ENCODE assay signal across 14 mouse cellular contexts in the genomic region with DNA sequence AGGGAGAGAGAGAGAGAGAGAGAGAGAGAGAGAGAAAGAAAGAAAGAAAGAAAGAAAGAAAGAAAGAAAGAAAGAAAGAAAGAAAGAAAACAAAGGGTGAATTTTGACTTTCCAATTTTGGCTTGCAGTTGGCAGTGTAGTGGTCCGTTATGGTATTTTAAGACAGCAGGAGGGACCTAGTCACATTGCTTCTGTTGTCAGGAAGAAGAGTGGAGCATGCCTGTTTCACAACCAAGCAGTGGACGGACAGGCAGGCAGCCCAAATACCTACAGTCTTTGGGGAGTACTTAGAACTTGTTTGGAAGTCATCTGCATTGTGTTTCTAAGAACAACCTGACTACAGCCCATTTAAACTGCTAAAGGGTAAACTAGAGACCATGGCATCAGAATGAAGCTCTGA.
"Had no signal": no experiment of that assay in that cellular context is flagged by ENCODE, and none has a peak within 500 bp of the region (broad histone marks: within the 10 kb centered on the region; RNA-seq: fewer than 3 reads in every experiment).

No protein-coding gene starts in this region.

- H3K27ac ChIP-seq: limb, embryonic 13.5 days; liver, embryonic 14.5 days; midbrain, embryonic 15.5 days; neural tube, embryonic 12.5 days; stomach, embryonic 15.5 days had no signal

- H3K36me3 ChIP-seq: limb, embryonic 13.5 days; midbrain, embryonic 15.5 days; neural tube, embryonic 12.5 days; stomach, embryonic 15.5 days had no signal

- H3K27me3 ChIP-seq: limb, embryonic 13.5 days; megakaryocyte, embryonic 14.5 days; midbrain, embryonic 15.5 days; neural tube, embryonic 12.5 days; stomach, embryonic 15.5 days had no signal

- H3K4me3 ChIP-seq: limb, embryonic 13.5 days; megakaryocyte, embryonic 14.5 days; midbrain, embryonic 15.5 days; neural tube, embryonic 12.5 days; stomach, embryonic 15.5 days had no signal

- DNase-seq: kidney, adult 9 months; left cerebral cortex, postnatal 4 days; lung, adult 18-20 months; lung, postnatal 36 days; thymus, adult 2 months; thymus, postnatal 25 days had no signal

- ATAC-seq: lung, postnatal 0 days; midbrain, embryonic 15.5 days had no signal

- H3K9ac ChIP-seq: limb, embryonic 13.5 days; liver, embryonic 14.5 days; midbrain, embryonic 15.5 days; neural tube, embryonic 12.5 days; stomach, embryonic 15.5 days had no signal

- H3K9me3 ChIP-seq: limb, embryonic 13.5 days; megakaryocyte, embryonic 14.5 days; midbrain, embryonic 15.5 days; neural tube, embryonic 12.5 days; stomach, embryonic 15.5 days had no signal

- H3K4me2 ChIP-seq: limb, embryonic 13.5 days; midbrain, embryonic 11.5 days; midbrain, embryonic 15.5 days; neural tube, embryonic 12.5 days; stomach, embryonic 15.5 days had no signal
